Mouse (Mus musculus) urinary bladder, postnatal 36 days (tissue): ENCODE results near the gene Pde10a.
A peak's percentile ranks its signal among the peaks of the same experiment; 100 is the strongest.

Experiments
- DNase-seq, 2 experiments: peaks; one replicate each; pipeline ENCODE4 v3.0.0; 2022; ENCODE audit warnings: low spot score in 2 of 2, mixed read lengths in 1 of 2

Pde10a gene

DNA sequence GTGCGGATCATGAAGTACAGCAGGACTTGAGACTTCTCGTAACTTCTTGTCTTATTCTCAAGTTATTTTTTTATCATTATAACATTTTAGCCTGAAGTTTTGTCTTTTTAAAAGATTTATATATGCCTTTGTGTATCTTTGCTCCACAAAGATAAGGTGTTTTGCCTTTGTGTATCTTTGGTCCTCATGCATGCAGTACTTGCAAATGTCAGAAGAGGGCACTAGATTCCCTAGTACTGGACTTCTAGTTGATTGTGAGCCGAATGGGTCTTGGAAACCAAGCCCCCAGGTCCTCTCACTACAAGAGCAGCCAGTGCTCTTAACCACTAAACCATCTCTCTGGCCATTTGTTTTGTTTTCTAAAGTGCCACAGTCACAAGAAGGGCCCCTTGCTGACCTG is 55.2 kb downstream of the Pde10a start:
- DNase-seq: no peak

DNA sequence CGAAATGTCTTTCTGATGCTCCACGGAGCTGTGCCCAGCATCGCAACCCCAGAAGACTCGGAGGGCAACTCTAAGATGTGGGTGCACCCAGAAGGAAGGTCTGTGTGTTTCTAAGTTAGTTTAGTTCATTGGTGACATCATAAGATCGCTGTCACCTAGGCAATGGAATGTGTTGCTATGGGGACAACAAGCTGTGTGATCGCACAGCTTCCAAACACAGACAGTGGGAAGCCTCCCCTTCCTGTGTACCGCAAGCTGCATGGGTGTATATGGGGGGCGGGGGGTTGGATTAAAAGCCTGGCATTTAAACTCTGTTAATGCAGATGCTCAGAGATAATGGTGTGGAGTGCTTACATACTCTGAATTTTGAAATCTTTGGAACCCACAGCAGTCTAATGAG is 56.4 kb downstream of the Pde10a start:
- DNase-seq: no peak

- peak; percentile 56 to 57 for DNase-seq
These were observed 67.5 kb downstream of the Pde10a start for GRCm38 (mm10) chr17:8592427-8593277.

DNA sequence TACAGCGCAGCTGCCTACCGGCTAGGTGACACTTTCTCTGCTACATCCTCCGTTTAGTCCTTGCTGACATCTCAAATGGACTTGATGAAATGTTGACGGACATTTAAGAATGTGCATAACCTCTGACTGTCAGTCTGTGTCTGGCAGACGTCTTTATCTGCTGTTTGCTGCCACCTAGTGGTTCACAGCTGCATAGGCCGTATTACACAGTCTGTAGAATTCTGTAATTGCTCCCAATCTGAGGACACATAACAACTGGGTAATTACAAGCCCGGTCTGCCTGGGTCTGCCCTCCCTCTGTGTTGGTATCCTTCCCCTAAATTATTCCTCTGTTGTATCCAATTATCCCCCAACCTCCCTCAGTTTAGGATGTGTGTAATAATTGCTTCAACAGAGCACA is 72.6 kb downstream of the Pde10a start:
- DNase-seq: peak; percentile 33 to 53

DNA sequence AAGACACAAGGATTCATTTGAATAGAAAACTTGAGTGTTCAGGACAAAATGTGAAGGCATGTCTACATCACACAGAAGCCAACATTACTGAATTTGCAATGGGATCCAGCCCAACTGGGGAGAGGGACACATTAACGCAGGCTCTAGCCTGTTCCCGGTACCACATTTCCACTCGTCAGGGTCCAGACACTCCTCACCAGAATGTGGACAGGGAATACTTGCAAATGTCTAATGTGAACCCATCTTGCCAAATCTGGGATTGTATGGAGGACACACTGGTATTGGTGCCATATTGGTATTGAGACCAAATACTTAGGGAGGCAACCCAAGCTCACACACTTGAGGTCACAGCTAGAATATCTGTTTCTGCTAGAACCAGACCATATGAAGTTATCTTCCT is 77.8 kb downstream of the Pde10a start:
- DNase-seq: no peak

GRCm38 (mm10) chr17:8605921-8606320 is 80.7 kb downstream of the Pde10a start:
- no peak for DNase-seq

GRCm38 (mm10) chr17:8606695-8607094 is 81.5 kb downstream of the Pde10a start:
- DNase-seq: no peak

GRCm38 (mm10) chr17:8611916-8612315 is 86.7 kb downstream of the Pde10a start:
- no peak for DNase-seq

- peak; percentile 72 to 76 for DNase-seq
These were observed 88.8 kb downstream of the Pde10a start for GRCm38 (mm10) chr17:8613882-8614551.

GRCm38 (mm10) chr17:8620346-8620745 is 95.2 kb downstream of the Pde10a start:
- no peak for DNase-seq

DNA sequence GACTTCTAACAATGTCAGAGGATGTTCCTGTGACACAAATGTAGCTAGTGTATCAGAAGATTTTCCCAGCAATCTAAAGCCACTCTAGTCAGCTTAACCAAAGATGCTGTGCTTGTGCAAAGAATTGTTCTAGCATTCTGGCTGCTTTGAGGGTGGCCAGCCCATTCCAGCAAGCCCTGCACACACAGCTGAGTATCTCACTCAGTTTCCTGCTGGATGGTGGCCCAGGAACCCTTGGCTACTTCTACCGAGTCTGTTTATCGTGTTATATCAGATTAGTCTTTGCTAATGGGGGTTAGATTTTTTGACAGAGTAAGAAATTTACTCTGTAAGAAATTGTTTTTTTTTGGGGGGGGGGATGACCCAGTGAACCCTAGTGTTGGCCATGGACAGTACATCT is 95.9 kb downstream of the Pde10a start:
- peak; percentile 6 to 10 for DNase-seq

GRCm38 (mm10) chr17:8621906-8622305 is 96.7 kb downstream of the Pde10a start:
- no peak for DNase-seq

DNA sequence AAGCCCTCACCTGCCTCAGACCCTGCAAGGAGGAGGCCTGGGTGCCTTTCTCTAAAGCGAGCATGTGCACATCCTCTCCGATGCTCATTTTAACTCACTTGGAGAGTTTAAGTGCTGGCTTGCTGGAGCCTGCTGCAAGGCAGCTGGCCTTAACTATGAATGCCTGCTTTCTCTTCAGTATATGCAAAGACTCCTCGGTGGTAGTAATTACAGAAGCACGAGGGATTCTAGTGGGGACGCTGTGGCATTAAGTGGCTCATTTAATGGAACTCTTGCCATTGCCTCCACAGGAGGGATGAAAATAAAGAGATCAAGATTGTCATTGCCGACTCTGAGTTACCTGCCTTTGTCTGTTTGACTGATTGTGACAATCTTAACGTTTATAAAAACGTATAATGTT is 101.2 kb downstream of the Pde10a start:
- no peak for DNase-seq

- DNase-seq: no peak
These were observed 106.5 kb downstream of the Pde10a start for GRCm38 (mm10) chr17:8631701-8632100.

- DNase-seq: no peak
These were observed 108.4 kb downstream of the Pde10a start for GRCm38 (mm10) chr17:8633596-8633995.

- no peak for DNase-seq
These were observed 109.3 kb downstream of the Pde10a start for GRCm38 (mm10) chr17:8634476-8634875.

- DNase-seq: no peak
These were observed 111.1 kb downstream of the Pde10a start for GRCm38 (mm10) chr17:8636231-8636630.

- DNase-seq: no peak
These were observed 111.5 kb downstream of the Pde10a start for GRCm38 (mm10) chr17:8636691-8637090.

- DNase-seq: no peak
These were observed 112.0 kb downstream of the Pde10a start for GRCm38 (mm10) chr17:8637181-8637580.

DNA sequence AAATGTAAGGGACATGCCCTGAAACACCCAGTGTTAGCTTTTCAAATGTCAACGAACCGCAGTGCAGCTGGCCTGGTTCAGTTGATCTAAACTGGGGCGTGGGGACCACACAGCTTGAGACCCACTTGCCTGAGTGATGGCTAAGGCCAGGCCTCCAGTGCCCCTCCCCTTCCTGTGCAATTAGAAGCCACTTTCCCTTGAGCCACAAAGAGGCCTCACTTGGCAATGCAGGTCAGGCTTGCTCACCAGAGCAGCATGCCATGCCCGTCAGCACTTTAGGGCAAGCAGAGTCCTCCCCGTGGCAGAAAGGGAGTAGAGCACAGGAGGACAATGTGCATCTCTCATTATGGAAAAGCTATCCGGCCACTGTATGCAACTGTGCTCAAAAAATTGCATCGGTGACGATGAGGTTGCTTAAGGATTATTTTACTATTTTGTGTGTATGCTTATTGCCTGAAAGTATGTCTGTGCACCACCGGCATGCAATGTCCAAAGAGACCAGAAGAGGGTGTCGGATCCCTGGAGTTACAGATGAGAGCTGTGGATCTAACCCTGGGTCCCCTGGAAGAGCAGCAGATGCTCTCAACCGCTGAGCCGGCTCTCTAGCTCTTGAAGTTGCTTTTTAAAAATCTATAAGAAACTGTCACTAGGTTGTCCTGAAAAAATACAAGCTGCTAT is 114.7 kb downstream of the Pde10a start:
- no peak for DNase-seq

GRCm38 (mm10) chr17:8640741-8641480 is 115.7 kb downstream of the Pde10a start:
- DNase-seq: no peak

GRCm38 (mm10) chr17:8641491-8641890 is 116.3 kb downstream of the Pde10a start:
- DNase-seq: no peak
